Mouse (Mus musculus): ENCODE measurements at regions not wholly inside any gene's neighbourhood (a gene's known extent, or its start where the extent isn't known, plus 50 kb on each side); places are given as distances from the start of the nearest gene placed in this dataset.

DNA sequence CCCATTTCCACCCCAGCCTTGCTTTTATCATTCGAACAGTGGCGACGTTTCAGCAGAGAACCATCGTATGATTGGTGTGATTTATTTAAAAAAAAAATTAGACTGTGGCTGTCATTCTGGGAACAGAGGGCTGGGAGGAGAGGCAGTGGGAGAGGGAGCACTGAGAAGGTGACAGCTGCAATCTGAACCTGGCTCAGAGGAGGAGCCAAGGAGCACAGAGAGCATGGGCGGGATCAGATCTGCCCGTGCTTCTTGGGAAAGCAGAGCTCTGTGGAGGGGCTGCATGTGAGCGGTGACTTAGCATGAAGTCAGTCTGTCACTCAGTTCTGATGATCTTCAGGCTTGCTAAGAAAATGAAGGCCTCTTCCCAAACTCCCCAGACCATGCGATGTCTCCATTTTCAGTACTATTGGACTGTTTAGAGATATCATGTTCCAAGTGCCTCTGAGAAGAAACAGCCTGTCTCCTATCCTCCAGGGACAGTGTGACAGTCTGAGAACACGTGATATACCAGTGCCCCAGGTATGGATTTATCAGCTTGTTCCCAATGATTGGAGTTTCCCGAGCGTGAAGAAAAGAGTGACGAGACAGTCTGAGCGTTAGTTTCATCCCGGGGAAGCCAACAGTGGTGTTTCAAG lies 129.3 kb downstream of the Nufip1 start:
- Histone ChIP-seq H3K27me3 (ENCODE audit: control insufficient read depth, insufficient read depth, low read length) (no peaks in the 10 kb centered on the region), H3K4me2 (no peak overlapping the region), H3K9ac (ENCODE audit: low read length) (no peak overlapping the region), H3K36me3 (ENCODE audit: control insufficient read depth, insufficient read depth, low read length) (no peaks in the 10 kb centered on the region), H3K4me3 (ENCODE audit: low read depth, low read length) (no peak overlapping the region), H3K9me3 (ENCODE audit: control insufficient read depth, low read length) (no peaks in the 10 kb centered on the region; the same call in 1 of the 2 replicates), H3K27ac (ENCODE audit: low read depth, low read length) (no peak overlapping the region), H3K4me1 (ENCODE audit: control insufficient read depth, insufficient read depth, low read length) (peaks cover 9% of the 10 kb centered on the region)
- ATAC-seq (ENCODE audit: low FRiP score): no peak
- WGBS: 87% methylated on average over 14 of the region's 14 CpGs
- DNase-seq (ENCODE audit: low spot score, missing footprints): no peak

- Histone ChIP-seq H3K36me3 (ENCODE audit: control insufficient read depth, insufficient read depth, low read length) (no peaks in the 10 kb centered on the region), H3K4me1 (ENCODE audit: control insufficient read depth, insufficient read depth, low read length) (peaks cover 9% of the 10 kb centered on the region), H3K9me3 (ENCODE audit: control insufficient read depth, low read length) (no peaks in the 10 kb centered on the region; the same call in 1 of the 2 replicates), H3K4me3 (ENCODE audit: low read depth, low read length) (no peak overlapping the region), H3K9ac (ENCODE audit: low read length) (peak overlapping the region; percentile 44), H3K27me3 (ENCODE audit: control insufficient read depth, insufficient read depth, low read length) (no peaks in the 10 kb centered on the region), H3K27ac (ENCODE audit: low read depth, low read length) (peak overlapping the region; percentile 40), H3K4me2 (no peak overlapping the region; the same call in 1 of the 2 replicates)
- DNase-seq (ENCODE audit: low spot score, missing footprints): no peak
- 59% methylated on average over 14 of the region's 14 CpGs for WGBS
- peak; percentile 16; the same call in 1 of the 2 replicates for ATAC-seq (ENCODE audit: low FRiP score)
Measured at GRCm38 (mm10) chr14:76243581-76244337, 133.1 kb downstream of the Nufip1 start.

DNA sequence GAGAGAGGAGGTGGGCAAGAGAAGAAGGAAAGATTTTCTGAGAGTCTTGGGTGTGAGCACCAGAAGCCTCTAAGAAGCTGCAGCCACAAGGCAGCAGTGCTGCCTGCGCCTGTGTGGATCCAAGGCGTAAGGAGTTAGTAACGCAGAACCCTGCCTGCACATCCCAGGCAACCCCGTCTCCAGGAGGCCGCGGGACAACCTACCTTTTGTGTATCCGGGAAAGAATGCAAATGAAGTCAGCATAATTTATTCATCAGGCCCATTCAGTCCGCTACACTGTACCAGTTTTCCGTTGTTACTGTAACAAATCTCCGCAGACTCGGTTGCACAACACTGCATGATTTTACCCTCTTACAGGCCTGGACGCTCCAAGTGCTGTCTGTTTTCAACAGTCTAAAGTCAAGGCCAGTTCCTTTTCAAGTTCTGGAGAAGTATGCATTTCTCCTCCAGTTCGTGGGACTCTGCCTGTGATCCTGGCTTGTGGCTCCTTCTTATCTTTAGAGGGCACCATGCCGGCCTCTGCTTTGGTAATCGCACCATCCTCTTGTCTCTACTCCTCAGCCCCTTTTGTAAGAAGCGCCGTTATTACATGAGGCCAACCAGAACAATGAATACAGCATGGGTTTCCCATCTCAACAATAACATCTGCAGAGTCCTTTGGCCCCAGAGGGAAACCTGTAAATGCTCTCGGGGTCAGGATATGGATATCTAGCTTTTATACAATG lies 133.8 kb downstream of the Nufip1 start:
- 27% methylated on average over 18 of the region's 18 CpGs for WGBS
- Histone ChIP-seq H3K4me1 (ENCODE audit: control insufficient read depth, insufficient read depth, low read length) (peaks cover 12% of the 10 kb centered on the region), H3K9me3 (ENCODE audit: control insufficient read depth, low read length) (no peaks in the 10 kb centered on the region; the same call in 1 of the 2 replicates), H3K27ac (ENCODE audit: low read depth, low read length) (peak overlapping the region; percentile 40), H3K4me2 (no peak overlapping the region; the same call in 1 of the 2 replicates), H3K9ac (ENCODE audit: low read length) (peak overlapping the region; percentile 44), H3K36me3 (ENCODE audit: control insufficient read depth, insufficient read depth, low read length) (no peaks in the 10 kb centered on the region), H3K4me3 (ENCODE audit: low read depth, low read length) (no peak overlapping the region), H3K27me3 (ENCODE audit: control insufficient read depth, insufficient read depth, low read length) (no peaks in the 10 kb centered on the region)
- DNase-seq (ENCODE audit: low spot score, missing footprints) (peak; percentile 89), ATAC-seq (ENCODE audit: low FRiP score) (peak; percentile 66; the same call in 1 of the 2 replicates)

DNA sequence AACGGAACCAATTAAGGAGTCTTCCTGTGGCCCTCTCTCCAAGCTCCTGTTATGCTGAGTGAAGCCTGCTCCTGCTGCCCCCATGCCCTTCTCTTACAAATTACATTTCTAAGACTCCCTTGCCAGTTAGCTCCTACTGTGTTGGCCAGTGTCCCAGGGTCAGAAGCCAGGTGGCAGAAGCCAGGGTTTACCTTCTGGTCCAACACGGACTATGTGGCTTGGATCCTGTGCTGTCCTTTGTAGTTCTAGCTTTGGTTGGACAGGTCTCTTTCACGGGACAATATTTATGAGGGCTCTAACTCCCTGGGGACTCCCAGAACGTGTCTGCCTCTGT lies 134.3 kb downstream of the Nufip1 start:
- Histone ChIP-seq H3K9me3 (ENCODE audit: control insufficient read depth, low read length) (no peaks in the 10 kb centered on the region; the same call in 1 of the 2 replicates), H3K4me2 (no peak overlapping the region), H3K4me3 (ENCODE audit: low read depth, low read length) (no peak overlapping the region), H3K4me1 (ENCODE audit: control insufficient read depth, insufficient read depth, low read length) (peaks cover 12% of the 10 kb centered on the region), H3K27ac (ENCODE audit: low read depth, low read length) (no peak overlapping the region), H3K36me3 (ENCODE audit: control insufficient read depth, insufficient read depth, low read length) (no peaks in the 10 kb centered on the region), H3K27me3 (ENCODE audit: control insufficient read depth, insufficient read depth, low read length) (no peaks in the 10 kb centered on the region), H3K9ac (ENCODE audit: low read length) (no peak overlapping the region)
- WGBS: 66% methylated on average over 4 of the region's 4 CpGs
- no peak for ATAC-seq (ENCODE audit: low FRiP score)
- DNase-seq (ENCODE audit: low spot score, missing footprints): no peak

DNA sequence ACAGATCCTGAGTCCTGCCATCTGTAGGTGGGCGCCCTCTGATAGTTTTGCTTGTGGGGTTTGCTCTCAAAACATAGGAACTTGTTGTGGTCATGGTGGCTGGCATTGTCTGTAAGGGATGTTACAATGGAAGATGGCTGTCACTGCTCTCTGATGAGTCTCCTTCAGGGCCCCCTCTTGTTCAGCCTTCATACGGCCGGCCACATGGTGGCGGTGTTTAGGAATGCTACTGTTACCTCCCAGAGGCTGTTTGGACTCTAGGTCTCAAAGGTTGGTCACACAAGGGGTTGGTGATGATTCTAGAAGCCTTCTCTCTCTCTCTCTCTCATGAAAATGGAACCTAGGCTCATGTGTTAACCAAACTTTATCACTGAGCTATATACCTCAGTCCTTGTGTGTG lies 137.0 kb downstream of the Nufip1 start:
- Histone ChIP-seq H3K4me3 (ENCODE audit: low read depth, low read length) (no peak overlapping the region), H3K9me3 (ENCODE audit: control insufficient read depth, low read length) (no peaks in the 10 kb centered on the region), H3K9ac (ENCODE audit: low read length) (no peak overlapping the region), H3K27ac (ENCODE audit: low read depth, low read length) (no peak overlapping the region), H3K27me3 (ENCODE audit: control insufficient read depth, insufficient read depth, low read length) (no peaks in the 10 kb centered on the region), H3K4me2 (no peak overlapping the region), H3K36me3 (ENCODE audit: control insufficient read depth, insufficient read depth, low read length) (no peaks in the 10 kb centered on the region), H3K4me1 (ENCODE audit: control insufficient read depth, insufficient read depth, low read length) (peaks cover 12% of the 10 kb centered on the region)
- WGBS: 89% methylated on average over 4 of the region's 4 CpGs
- ATAC-seq (ENCODE audit: low FRiP score) (no peak), DNase-seq (ENCODE audit: low spot score, missing footprints) (no peak)

- no peaks in the 10 kb centered on the region for H3K9me3 ChIP-seq (ENCODE audit: control insufficient read depth, low read length)
- H3K27ac ChIP-seq (ENCODE audit: low read depth, low read length): peak overlapping the region; percentile 98
- no peak overlapping the region for H3K4me3 ChIP-seq (ENCODE audit: low read depth, low read length)
- H3K4me1 ChIP-seq (ENCODE audit: control insufficient read depth, insufficient read depth, low read length): peaks cover 36% of the 10 kb centered on the region
- H3K9ac ChIP-seq (ENCODE audit: low read length): no peak overlapping the region
- H3K4me2 ChIP-seq: no peak overlapping the region
- WGBS: 19% methylated on average over 3 of the region's 3 CpGs
- no peak for DNase-seq (ENCODE audit: low spot score, missing footprints)
- no peaks in the 10 kb centered on the region for H3K27me3 ChIP-seq (ENCODE audit: control insufficient read depth, insufficient read depth, low read length)
- H3K36me3 ChIP-seq (ENCODE audit: control insufficient read depth, insufficient read depth, low read length): no peaks in the 10 kb centered on the region
- no peak for ATAC-seq (ENCODE audit: low FRiP score)
Measured at GRCm38 (mm10) chr14:76253850-76254249, 143.2 kb downstream of the Nufip1 start.

DNA sequence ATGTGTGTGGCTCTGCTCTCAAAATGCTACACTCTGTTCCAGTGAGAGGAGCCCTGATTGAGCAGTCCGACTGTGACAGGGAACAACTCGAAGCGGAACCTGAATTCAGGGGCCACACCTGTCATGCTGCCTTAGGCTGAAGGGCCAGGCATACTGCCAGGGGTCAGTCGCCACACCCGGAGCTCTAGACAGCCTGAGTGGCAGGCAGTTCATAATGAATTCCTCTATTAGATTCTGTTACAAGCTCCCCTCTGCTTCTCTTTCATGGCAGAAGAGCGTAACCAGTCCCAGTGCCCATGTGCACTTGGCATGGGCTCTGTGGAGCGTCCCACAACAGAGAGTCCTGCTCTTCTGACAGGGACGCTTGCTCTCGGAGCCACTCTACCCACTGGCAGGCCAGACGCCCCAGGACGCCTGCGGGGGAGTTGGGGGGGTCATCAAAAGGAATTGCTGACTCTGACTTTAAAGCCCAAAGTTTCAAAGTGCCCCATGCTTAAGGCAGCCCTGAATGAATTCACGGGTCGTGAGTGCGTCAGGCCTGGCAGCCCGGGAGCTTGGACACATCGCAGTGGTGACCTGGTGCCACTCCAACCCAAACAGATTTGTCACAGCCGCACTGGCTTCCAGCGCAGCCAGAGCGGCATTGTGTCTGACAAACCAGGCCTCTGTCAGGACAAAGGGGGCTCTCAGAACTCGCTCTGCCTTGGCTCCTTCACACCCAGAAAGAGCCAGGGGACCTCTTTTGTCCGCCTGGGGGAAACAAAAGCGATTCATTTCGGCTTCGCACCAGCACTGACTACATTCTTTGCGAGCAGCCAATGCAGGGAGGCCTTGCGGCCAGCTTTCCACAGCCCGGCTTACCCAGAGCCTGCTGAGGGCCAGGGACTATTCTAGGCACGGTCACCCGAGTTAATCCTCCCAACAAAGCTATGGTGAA lies 144.1 kb downstream of the Nufip1 start:
- Histone ChIP-seq H3K9ac (ENCODE audit: low read length) (peak overlapping the region; percentile 60), H3K27me3 (ENCODE audit: control insufficient read depth, insufficient read depth, low read length) (no peaks in the 10 kb centered on the region), H3K4me1 (ENCODE audit: control insufficient read depth, insufficient read depth, low read length) (peaks cover 35% of the 10 kb centered on the region), H3K9me3 (ENCODE audit: control insufficient read depth, low read length) (no peaks in the 10 kb centered on the region), H3K36me3 (ENCODE audit: control insufficient read depth, insufficient read depth, low read length) (no peaks in the 10 kb centered on the region), H3K27ac (ENCODE audit: low read depth, low read length) (peak overlapping the region; percentile 98), H3K4me2 (peak overlapping the region; percentile 35), H3K4me3 (ENCODE audit: low read depth, low read length) (no peak overlapping the region)
- peak; percentile 97 for DNase-seq (ENCODE audit: low spot score, missing footprints)
- WGBS: 8% methylated on average over 30 of the region's 30 CpGs
- ATAC-seq (ENCODE audit: low FRiP score): peak; percentile 94

DNA sequence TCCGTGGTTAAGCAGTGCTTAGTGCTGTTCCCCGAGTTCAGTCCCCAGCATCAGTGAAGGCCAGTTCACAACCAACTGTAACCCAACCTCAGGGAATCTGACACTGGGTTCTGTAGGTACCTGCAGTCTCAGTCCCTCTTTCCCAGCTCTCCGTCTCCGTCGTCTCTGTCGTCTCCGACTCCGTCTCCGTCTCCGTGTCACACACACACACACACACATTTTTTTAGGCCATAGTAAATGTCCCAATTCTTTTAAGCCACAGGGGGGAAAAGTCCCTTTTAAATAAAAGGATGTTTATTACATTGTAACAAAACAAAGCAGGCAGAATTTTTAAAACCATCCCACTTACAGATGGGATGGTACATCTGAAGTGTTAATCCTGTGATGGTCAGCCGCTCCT lies 145.3 kb downstream of the Nufip1 start:
- Histone ChIP-seq H3K9ac (ENCODE audit: low read length) (no peak overlapping the region; the same call in 1 of the 2 replicates), H3K9me3 (ENCODE audit: control insufficient read depth, low read length) (no peaks in the 10 kb centered on the region), H3K4me2 (0 out of 2 replicates have a peak overlapping the region, but pooled peaks have one; percentile 5), H3K4me3 (ENCODE audit: low read depth, low read length) (no peak overlapping the region), H3K27ac (ENCODE audit: low read depth, low read length) (peak overlapping the region; percentile 98), H3K27me3 (ENCODE audit: control insufficient read depth, insufficient read depth, low read length) (no peaks in the 10 kb centered on the region), H3K4me1 (ENCODE audit: control insufficient read depth, insufficient read depth, low read length) (peaks cover 35% of the 10 kb centered on the region), H3K36me3 (ENCODE audit: control insufficient read depth, insufficient read depth, low read length) (no peaks in the 10 kb centered on the region)
- ATAC-seq (ENCODE audit: low FRiP score): no peak
- peak; percentile 91 for DNase-seq (ENCODE audit: low spot score, missing footprints)
- WGBS: 43% methylated on average over 11 of the region's 11 CpGs
